Mouse (Mus musculus): Measurements from ENCODE around the gene Olfr1135. TPM values are rescaled to one million over a fixed set of nuclear protein-coding genes. Genes with fewer than 3 reads are reported as not detected.

Olfr1135 gene
- not detected in 2 replicates for polyA plus RNA-seq (2015; fragmentation: Nextera tagmentation; extraction: Ambion mirVana)

GRCm38 (mm10) chr2:87673564-87673963 is at the start of gene Olfr1135:
Gene Olfr1135 (minus strand): TSS chr2:87673664.
- Histone ChIP-seq H3K9me3 (ENCODE audit: control insufficient read depth) (no peaks in the 10 kb centered on the region), H3K9ac (ENCODE audit: low read depth, low read length) (no peak within 1 kb of the TSS), H3K27me3 (replicated peaks; ENCODE audit: control insufficient read depth, insufficient read depth, low read length) (no peaks in the 10 kb centered on the region), H3K4me3 (ENCODE audit: low read depth, low read length) (no peak within 1 kb of the TSS), H3K4me2 (replicated peaks; ENCODE audit: low read depth) (no peak within 1 kb of the TSS), H3K36me3 (ENCODE audit: control insufficient read depth, insufficient read depth) (no peaks in the 10 kb centered on the region), H3K27ac (ENCODE audit: low read depth, low read length) (no peak within 1 kb of the TSS), H3K4me1 (replicated peaks; ENCODE audit: control insufficient read depth, insufficient read depth, low read length) (no peaks in the 10 kb centered on the region)
- no peak for TF ChIP-seq CTCF (IDR thresholded peaks at IDR 0.05; ENCODE audit: low read depth)
- 7% methylated on average over 1 of the region's 1 CpGs for WGBS
- no peak for ATAC-seq

GRCm38 (mm10) chr2:87713079-87713478 is 39.6 kb upstream of the Olfr1135 start, which contains the start of gene Olfr1137:
Gene Olfr1137 (minus strand): TSS chr2:87713179.
- no peaks in the 10 kb centered on the region for H3K4me1 ChIP-seq (replicated peaks; ENCODE audit: control insufficient read depth, insufficient read depth, low read length)
- H3K36me3 ChIP-seq (ENCODE audit: control insufficient read depth, insufficient read depth) = no peaks in the 10 kb centered on the region
- H3K27ac ChIP-seq (ENCODE audit: low read depth, low read length) = no peak within 1 kb of the TSS
- no peak within 1 kb of the TSS for H3K9ac ChIP-seq (ENCODE audit: low read depth, low read length)
- no peak for ATAC-seq
- no peak within 1 kb of the TSS for H3K4me3 ChIP-seq (ENCODE audit: low read depth, low read length)
- no peaks in the 10 kb centered on the region for H3K9me3 ChIP-seq (ENCODE audit: control insufficient read depth)
- TF ChIP-seq CTCF (IDR thresholded peaks at IDR 0.05; ENCODE audit: low read depth) = no peak
- no peaks in the 10 kb centered on the region for H3K27me3 ChIP-seq (replicated peaks; ENCODE audit: control insufficient read depth, insufficient read depth, low read length)
- H3K4me2 ChIP-seq (replicated peaks; ENCODE audit: low read depth) = no peak within 1 kb of the TSS

DNA sequence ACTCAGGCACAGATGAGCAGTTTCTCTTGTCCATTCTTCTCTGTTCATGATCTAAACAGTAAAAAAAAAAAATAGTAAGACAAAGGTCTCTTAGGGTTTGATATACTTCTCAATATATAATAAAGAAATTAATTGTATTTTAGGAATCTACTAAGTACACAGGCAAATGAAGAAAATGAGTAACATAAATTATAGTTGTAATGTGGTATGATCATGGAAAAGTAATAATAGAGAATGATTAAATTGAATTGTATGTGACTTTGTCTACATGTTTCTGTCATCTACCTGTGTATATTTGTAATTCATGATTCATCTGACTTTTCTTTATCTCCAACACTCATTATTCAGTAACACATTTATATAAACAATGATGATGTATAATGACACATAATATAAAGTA is 20.4 kb upstream of the Olfr1135 start, which contains the start of gene Olfr1136:
TSS of gene Olfr1136 (minus strand) at position 101 of the 400 bp plus-strand sequence.
- no peak within 1 kb of the TSS for H3K9ac ChIP-seq (ENCODE audit: low read depth, low read length)
- H3K4me3 ChIP-seq (ENCODE audit: low read depth, low read length) = no peak within 1 kb of the TSS
- no peaks in the 10 kb centered on the region for H3K9me3 ChIP-seq (ENCODE audit: control insufficient read depth)
- no peak within 1 kb of the TSS for H3K27ac ChIP-seq (ENCODE audit: low read depth, low read length)
- no peaks in the 10 kb centered on the region for H3K27me3 ChIP-seq (replicated peaks; ENCODE audit: control insufficient read depth, insufficient read depth, low read length)
- H3K36me3 ChIP-seq (ENCODE audit: control insufficient read depth, insufficient read depth) = no peaks in the 10 kb centered on the region
- ATAC-seq = no peak
- no peak within 1 kb of the TSS for H3K4me2 ChIP-seq (replicated peaks; ENCODE audit: low read depth)
- TF ChIP-seq CTCF (IDR thresholded peaks at IDR 0.05; ENCODE audit: low read depth) = no peak
- no peaks in the 10 kb centered on the region for H3K4me1 ChIP-seq (replicated peaks; ENCODE audit: control insufficient read depth, insufficient read depth, low read length)

GRCm38 (mm10) chr2:87658360-87658759 is 15.1 kb downstream of the Olfr1135 start, which contains the start of gene Olfr1134:
Gene Olfr1134 (minus strand): TSS chr2:87658460.
- TF ChIP-seq CTCF (IDR thresholded peaks at IDR 0.05; ENCODE audit: low read depth) = no peak
- ATAC-seq = no peak
- WGBS = 78% methylated on average over 2 of the region's 2 CpGs

DNA sequence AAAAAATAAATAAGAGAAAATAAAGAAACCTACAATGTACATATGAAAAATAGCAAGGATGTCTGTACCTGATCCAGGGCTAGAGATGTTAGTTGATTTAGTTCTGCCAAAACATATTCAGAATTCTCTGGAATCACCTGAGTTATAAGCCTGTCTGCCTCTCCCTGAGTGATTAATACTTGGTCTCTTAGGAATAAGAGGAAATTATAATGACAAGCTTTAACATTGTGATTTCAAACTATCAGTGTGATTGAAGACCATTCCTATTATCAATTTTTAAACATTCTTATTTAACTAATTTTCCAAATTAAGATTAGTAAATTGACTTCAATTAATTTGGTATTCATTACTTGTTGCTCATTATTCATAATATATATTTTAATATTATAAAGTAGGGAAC is 26.2 kb downstream of the Olfr1135 start, which contains the start of gene Olfr1133:
TSS of gene Olfr1133 (minus strand) at position 101 of the 400 bp plus-strand sequence.
- Histone ChIP-seq H3K9ac (ENCODE audit: low read depth, low read length) (no peak within 1 kb of the TSS), H3K36me3 (ENCODE audit: control insufficient read depth, insufficient read depth) (no peaks in the 10 kb centered on the region), H3K4me1 (replicated peaks; ENCODE audit: control insufficient read depth, insufficient read depth, low read length) (no peaks in the 10 kb centered on the region), H3K27ac (ENCODE audit: low read depth, low read length) (no peak within 1 kb of the TSS), H3K4me3 (ENCODE audit: low read depth, low read length) (no peak within 1 kb of the TSS), H3K4me2 (replicated peaks; ENCODE audit: low read depth) (no peak within 1 kb of the TSS), H3K27me3 (replicated peaks; ENCODE audit: control insufficient read depth, insufficient read depth, low read length) (no peaks in the 10 kb centered on the region), H3K9me3 (ENCODE audit: control insufficient read depth) (no peaks in the 10 kb centered on the region)
- ATAC-seq = no peak
- TF ChIP-seq CTCF (IDR thresholded peaks at IDR 0.05; ENCODE audit: low read depth) = no peak

More at GRCm38 (mm10) chr2:87658360-87658759, 15.1 kb downstream of the Olfr1135 start, which contains the start of gene Olfr1134:
- no peak within 1 kb of the TSS for H3K9ac ChIP-seq (ENCODE audit: low read depth, low read length)
- H3K4me2 ChIP-seq (replicated peaks; ENCODE audit: low read depth) = no peak within 1 kb of the TSS
- H3K4me3 ChIP-seq (ENCODE audit: low read depth, low read length) = no peak within 1 kb of the TSS
- no peak within 1 kb of the TSS for H3K27ac ChIP-seq (ENCODE audit: low read depth, low read length)
- H3K4me1 ChIP-seq (replicated peaks; ENCODE audit: control insufficient read depth, insufficient read depth, low read length) = no peaks in the 10 kb centered on the region
- no peaks in the 10 kb centered on the region for H3K27me3 ChIP-seq (replicated peaks; ENCODE audit: control insufficient read depth, insufficient read depth, low read length)
- H3K36me3 ChIP-seq (ENCODE audit: control insufficient read depth, insufficient read depth) = no peaks in the 10 kb centered on the region
- no peaks in the 10 kb centered on the region for H3K9me3 ChIP-seq (ENCODE audit: control insufficient read depth)

- no peak for ATAC-seq
- no peaks in the 10 kb centered on the region for H3K4me1 ChIP-seq (replicated peaks; ENCODE audit: control insufficient read depth, insufficient read depth, low read length)
- H3K4me3 ChIP-seq (ENCODE audit: low read depth, low read length) = no peak overlapping the region
- no peaks in the 10 kb centered on the region for H3K36me3 ChIP-seq (ENCODE audit: control insufficient read depth, insufficient read depth)
- no peaks in the 10 kb centered on the region for H3K27me3 ChIP-seq (replicated peaks; ENCODE audit: control insufficient read depth, insufficient read depth, low read length)
- H3K9ac ChIP-seq (ENCODE audit: low read depth, low read length) = no peak overlapping the region
- TF ChIP-seq CTCF (IDR thresholded peaks at IDR 0.05; ENCODE audit: low read depth) = no peak
- H3K4me2 ChIP-seq (replicated peaks; ENCODE audit: low read depth) = no peak overlapping the region
- H3K9me3 ChIP-seq (ENCODE audit: control insufficient read depth) = no peaks in the 10 kb centered on the region
- no peak overlapping the region for H3K27ac ChIP-seq (ENCODE audit: low read depth, low read length)
Observed at GRCm38 (mm10) chr2:87642441-87642840, 31.0 kb downstream of the Olfr1135 start.

GRCm38 (mm10) chr2:87637435-87637834 is 36.0 kb downstream of the Olfr1135 start, which contains the start of gene Olfr1132:
Gene Olfr1132 (minus strand): TSS chr2:87637535.
- H3K4me3 ChIP-seq (ENCODE audit: low read depth, low read length) = no peak within 1 kb of the TSS
- no peaks in the 10 kb centered on the region for H3K27me3 ChIP-seq (replicated peaks; ENCODE audit: control insufficient read depth, insufficient read depth, low read length)
- no peak for TF ChIP-seq CTCF (IDR thresholded peaks at IDR 0.05; ENCODE audit: low read depth)
- H3K27ac ChIP-seq (ENCODE audit: low read depth, low read length) = no peak within 1 kb of the TSS
- no peak within 1 kb of the TSS for H3K4me2 ChIP-seq (replicated peaks; ENCODE audit: low read depth)
- ATAC-seq = no peak
- H3K9me3 ChIP-seq (ENCODE audit: control insufficient read depth) = no peaks in the 10 kb centered on the region
- no peaks in the 10 kb centered on the region for H3K4me1 ChIP-seq (replicated peaks; ENCODE audit: control insufficient read depth, insufficient read depth, low read length)
- H3K9ac ChIP-seq (ENCODE audit: low read depth, low read length) = no peak within 1 kb of the TSS
- H3K36me3 ChIP-seq (ENCODE audit: control insufficient read depth, insufficient read depth) = no peaks in the 10 kb centered on the region
